Mouse (Mus musculus) urinary bladder, adult 18-20 months (tissue): Measurements from ENCODE around the gene Ppp1r17.

ENCODE experiments used
- DNase-seq, 2 experiments: peaks; one replicate each; pipeline ENCODE4 v3.0.0; 2022; ENCODE audit warnings: low spot score in 2 of 2, mixed read lengths in 2 of 2

Gene Ppp1r17

DNA sequence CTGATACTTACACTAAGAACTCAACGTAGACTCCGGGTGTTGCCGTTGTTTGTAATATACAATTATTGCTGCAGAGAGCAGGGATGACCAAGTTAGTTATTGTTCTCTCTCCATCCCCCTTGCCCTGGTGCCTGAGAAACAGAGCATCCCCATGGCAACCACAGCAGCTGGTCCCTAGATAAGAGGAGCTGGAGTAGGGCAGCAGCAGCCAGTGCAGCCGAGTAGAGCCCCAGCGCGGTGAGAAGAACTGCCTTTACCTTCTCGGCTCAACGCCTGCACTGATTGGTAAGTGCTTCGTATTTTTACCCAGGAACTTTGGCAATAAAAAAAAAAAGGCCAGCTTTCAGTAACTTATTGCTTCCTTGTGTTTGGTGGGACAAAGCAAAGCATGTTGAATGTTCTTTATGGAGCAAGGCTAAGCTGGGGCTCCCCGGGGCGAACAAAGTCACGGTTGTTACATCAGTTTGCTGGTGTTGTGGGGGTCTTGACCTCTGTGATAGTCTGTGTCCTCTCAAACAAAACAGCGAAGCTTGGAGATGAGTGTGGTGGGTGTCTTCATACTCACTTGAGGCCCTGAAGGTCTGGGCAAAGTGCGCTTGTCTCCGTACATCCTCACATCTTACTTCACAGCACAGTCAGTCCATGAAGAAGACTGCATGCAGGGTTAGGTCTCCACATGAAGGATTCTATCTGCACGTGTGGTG, at the start of gene Ppp1r17:
TSS of gene Ppp1r17 (plus strand) at position 207 of the 704 bp plus-strand sequence.
- no peak for DNase-seq

DNA sequence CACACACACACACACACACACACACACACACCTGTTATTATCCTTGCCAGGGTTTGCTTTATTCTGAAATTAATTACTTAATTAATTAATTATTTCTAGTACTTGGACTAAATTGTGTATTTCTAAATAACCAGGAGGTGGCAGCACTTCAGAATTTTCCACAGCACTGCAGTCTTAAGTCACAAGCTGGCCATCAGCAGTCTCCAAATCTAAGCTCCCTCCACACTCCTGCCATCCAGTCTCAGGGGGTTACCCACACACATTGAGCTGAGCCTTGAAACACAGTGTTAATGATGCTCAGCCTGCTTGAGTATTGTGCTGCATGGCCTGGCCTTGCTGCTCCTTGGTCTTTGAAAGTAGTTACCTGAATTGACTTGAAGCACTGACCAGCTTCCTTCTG, 44.3 kb upstream of the Ppp1r17 start:
- DNase-seq: no peak

- no peak for DNase-seq
Observed at GRCm38 (mm10) chr6:55979766-55980165, 37.5 kb upstream of the Ppp1r17 start.

DNA sequence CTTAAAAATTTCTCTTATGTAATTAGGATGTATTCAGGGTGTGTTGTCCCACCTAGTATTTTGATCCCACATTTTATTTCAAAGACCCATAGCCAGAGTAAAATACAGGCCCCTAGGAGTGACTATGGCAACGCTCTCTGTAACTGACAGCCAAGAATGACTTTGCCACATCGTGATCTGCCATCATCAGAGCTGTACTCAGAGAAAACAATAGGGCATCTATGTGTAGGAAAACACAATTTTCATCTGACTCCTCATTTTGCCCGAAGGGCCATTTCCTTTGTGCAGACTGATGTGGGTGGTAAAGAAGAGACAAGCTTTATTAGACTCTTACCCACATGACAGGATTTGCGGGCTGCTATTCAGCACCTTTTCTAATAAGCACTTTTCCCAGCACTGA, 8.6 kb upstream of the Ppp1r17 start:
- no peak for DNase-seq

- DNase-seq: no peak
Observed at GRCm38 (mm10) chr6:56012384-56012783, 4.9 kb upstream of the Ppp1r17 start.

DNA sequence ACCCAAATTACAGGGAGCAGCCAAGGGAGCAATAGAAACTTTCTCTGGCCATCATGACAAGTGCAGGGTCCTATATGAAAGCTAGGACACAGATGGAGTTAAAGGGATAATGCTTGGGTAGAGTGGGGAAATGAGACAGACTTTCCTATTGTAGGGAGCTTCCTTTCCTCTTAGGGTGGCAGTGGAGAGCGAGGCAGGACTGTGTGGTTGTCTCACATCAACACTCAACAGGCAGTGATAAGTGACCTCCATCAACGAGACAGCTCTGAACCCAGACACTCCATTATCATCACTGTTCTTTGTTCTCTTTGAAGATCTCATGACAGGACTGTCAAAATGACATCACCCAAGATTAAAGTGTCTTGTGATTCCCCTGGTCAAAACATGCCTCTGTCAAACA, 2.3 kb downstream of the Ppp1r17 start:
- DNase-seq: no peak

DNA sequence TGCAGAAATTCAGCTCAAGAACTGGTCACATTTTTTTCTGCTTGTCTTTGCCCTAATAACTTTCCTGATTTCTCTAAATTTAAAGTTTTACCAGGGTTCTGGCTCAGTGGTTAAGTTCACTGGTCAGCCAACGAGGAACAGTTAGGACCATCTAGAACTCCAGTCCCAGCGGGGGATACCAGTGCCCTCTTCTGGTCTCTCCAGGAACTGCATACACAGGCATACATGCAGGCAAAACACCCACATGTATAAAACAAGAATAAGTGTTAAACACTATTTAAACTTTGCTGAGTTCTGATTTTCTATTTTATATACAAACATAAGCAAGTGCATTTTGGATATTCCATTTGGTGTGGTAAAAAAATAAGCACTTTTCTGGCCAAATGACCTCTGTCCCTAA, 8.2 kb downstream of the Ppp1r17 start:
- DNase-seq: no peak

DNA sequence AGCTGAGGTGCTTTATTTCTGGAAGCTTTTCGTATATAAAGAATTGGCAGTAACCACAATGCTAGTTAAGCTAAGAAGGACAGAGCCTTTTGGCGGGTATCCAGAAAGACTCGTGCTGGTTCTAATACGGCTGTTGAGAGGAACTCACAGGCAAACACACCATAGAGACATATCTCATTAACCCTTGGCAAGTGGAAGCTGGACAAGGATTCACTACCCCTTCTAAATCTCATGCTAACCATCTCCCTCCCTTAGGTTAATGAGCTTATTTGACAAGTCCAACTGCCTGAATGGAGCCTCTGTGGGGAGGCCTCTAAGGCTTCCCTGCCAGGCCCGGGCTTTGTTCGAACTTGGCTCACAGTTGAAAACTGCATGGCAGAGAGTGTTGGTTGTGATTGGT, 10.0 kb downstream of the Ppp1r17 start:
- no peak for DNase-seq

DNA sequence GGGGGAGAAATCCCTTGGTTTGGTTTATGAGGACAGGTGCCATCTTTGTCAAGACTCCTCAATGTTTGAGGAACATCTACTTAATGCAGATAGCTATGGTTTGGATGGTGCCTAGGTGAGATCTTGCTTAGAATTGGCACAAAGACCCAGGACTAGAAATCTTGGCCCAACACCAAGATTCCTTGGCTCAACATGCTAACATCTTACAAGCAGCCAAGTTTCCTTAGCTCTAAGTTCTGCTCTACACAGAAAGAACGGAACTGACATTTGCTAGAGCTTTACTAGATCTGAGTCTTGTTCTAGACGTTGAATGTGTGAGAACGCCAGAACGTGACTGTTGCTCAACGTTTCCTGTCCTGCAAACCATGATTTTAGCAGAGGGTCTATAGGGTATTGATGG, 10.7 kb downstream of the Ppp1r17 start:
- DNase-seq: no peak

DNA sequence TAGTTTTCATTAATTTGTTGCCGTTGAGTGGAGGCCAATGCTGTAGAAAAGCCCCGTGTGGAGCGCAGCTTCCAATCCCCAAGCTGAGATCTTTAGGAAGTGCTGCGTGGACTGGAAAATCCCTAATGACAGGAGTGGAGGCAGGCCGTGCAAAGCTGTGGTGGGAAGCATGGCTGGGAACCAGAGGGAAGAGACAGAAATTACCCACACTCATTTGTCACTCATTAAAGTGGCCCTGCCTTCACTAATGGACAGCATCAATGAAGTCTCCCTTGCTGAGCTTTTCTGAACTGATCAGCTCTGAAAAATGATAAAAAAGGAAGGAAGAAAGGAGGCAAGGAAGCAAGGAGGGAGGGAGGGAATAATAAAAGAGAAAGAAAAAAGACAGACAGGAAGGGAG, 12.7 kb downstream of the Ppp1r17 start:
- DNase-seq: no peak

DNA sequence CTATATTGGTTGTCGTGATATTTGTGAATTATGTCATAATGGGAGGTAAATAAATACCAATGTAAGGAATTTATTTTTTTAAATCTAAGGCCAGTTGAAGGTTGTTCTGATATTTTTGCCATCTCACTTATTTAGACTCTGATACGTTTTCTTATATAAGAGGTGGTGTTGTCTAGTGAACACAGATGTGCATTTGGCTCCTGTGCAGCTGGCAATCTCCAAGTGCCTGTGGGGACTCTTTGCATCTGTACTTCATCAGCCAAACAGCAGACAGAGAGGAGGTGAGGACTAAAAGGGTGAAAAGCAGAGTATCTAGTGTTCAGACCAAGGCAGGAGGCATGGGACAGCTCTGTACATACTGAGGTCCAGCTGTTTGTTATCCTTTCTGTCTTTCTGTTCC, 14.9 kb downstream of the Ppp1r17 start:
- no peak for DNase-seq

DNA sequence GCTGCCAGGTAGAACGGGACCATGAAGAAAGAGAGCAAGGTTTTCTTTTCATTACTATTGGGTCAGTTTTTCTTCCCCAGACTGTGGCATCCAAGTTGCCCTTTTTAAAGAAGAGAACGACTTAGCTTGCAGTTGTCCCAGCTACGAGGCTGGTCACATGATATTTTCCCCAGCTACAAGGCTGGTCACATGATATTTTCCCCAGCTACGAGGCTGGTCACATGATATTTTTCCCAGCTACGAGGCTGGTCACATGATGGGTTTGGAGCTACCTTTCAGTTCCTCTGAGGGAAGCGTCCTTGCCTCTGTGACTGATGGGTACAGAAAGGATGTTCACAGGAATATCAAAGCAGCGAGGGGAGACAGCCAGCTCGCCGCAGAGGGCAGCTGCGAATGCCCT, 17.8 kb downstream of the Ppp1r17 start:
- no peak for DNase-seq

DNA sequence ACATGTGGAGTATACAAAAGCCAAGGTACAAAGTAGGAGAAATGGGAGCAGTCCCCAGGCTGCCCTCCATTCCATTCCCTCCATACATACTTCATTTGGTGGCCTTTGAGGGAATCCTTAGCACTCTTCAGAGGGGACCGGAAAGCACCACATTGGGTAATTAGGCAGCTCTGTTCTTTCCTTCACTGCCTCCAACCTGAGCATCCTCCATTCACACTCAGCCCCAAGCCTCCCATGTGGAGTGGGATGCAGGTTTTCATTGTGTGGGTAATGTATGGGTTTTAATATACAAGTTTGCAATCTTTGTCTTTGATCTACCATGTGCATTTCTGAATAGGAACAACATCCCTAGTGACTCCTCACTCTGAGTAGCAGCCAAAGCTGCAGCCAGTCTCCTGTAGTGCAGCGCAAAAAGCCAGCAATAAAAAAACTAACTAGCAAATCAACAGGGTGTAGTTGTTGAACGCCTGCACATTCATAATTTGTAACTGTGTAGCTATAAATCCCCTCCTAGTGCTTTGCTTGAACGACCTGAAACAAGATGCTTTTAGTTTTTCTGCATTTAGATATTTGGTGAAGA, 22.3 kb downstream of the Ppp1r17 start:
- DNase-seq: no peak

DNA sequence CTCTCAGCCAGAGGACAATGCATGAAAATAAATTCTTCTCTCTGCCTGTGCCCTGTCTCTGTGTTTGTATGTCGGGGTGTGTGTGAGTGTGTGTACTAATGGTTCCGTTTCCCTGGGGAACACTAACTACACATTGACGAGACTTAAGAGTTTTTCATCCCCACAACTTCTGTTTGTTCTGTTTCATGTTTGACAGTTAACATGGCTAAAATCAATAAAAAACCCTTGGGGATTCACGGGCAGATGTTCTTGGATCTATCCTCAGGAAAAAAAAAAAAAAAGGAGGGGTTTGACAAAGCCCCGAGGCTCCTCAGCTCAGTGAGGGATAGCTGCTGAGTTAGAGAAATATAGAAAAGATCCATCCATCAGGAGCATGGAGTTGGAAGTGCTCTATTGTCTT, 27.0 kb downstream of the Ppp1r17 start:
- DNase-seq: no peak

GRCm38 (mm10) chr6:56044716-56045115, 27.4 kb downstream of the Ppp1r17 start:
- no peak for DNase-seq

GRCm38 (mm10) chr6:56048580-56048979, 31.3 kb downstream of the Ppp1r17 start:
- no peak for DNase-seq

DNA sequence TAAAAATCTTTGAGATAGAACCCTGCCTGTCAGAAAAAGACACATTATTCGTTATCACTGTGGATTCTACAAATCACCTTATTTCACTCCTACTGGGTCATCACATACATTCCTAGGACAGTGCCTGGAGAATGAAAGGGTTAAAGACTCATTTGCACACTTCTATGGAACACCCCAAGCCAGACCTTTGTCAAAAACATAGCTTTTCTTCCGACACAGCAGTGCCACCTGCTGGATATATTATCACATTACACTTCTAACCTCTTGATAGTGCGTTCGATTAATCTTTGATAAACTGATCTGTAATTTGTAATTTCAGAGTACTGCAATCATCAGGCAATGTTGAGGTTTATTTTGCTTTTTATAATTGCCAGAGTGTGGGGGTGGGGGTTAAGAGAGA, 31.8 kb downstream of the Ppp1r17 start:
- no peak for DNase-seq

DNA sequence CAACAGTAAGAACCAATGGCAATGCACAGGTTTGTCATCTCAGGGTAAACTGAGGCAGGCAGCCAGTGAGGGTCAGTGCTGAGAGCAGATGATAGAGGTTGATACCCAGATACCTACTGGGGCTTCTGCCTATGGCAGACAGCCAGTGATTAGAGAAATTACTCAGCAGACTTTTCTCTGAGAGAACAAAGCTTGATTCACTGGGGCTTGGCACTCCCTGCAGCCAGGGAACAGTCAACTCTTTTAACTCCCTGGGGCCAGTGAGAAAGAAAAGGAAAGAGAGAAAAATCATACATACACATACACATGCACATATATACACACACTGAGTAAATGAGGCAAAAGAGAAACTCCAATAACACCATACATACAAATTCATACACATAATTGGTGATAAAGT, 46.4 kb downstream of the Ppp1r17 start:
- no peak for DNase-seq

DNA sequence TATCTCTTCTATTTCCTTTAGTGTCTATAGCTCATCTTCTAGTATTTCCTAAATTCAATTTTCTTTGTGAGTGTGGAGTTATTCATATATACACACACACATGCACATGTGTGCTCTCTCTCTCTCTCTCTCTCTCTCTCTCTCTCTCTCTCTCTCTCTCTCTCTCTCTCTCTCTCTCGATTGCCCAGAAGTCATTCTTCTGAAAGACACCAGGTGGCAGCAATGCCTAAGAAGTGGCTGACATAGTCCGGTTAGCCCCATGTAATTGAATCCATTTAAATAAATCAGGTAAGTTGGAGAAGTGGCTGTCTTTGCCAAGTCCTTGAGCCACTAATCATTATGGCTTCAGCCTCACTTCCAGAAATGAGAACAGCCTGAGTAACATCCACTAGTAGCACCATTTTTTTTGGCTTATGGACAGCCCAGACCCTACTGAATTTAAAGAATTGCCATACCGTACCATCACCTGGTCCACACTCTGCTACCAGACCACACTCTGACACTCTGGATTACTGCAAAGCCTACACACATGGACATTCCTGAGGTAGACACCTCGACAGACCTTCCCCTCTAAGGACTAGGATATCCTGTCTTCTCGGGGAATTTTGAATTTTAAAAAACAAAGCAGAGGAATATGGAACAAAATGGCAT, 49.5 kb downstream of the Ppp1r17 start:
- peak in 1 of 2 experiments; percentile 13 for DNase-seq

DNA sequence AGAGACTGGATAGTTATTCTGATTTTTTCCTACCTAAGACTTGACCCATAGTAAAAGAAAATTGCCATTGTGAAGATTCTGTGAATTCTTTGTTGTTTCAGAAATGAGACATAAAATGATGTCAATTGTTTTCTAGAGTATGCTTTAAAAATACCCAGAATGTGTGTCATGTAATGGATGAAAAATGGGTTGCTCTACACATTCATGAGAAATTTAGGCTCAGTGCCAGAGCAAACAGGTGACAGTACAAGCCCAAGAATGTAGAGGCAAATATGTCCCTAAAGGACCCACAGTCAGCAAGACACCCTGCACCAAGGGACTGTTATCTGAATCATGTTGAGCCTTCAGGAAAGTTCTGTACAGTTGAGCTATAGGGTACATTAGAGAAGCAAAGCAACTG, 51.2 kb downstream of the Ppp1r17 start:
- no peak for DNase-seq

- DNase-seq: no peak
Observed at GRCm38 (mm10) chr6:56076378-56076805, 59.1 kb downstream of the Ppp1r17 start.
